Mouse (Mus musculus) liver, postnatal 0 days (tissue): ENCODE results near the gene Epb42.

Source experiments
- CTCF ChIP-seq: sonication (generic); IDR thresholded peaks from 2 replicates; pipeline ENCODE4 v1.5.1; 2016; ENCODE audit warnings: antibody characterized with exemption, low read depth
- EP300 ChIP-seq: IDR thresholded peaks from 2 replicates; pipeline ENCODE4 v1.6.1; 2016; ENCODE audit warnings: antibody characterized with exemption, low read depth, mild to moderate bottlenecking

DNA sequence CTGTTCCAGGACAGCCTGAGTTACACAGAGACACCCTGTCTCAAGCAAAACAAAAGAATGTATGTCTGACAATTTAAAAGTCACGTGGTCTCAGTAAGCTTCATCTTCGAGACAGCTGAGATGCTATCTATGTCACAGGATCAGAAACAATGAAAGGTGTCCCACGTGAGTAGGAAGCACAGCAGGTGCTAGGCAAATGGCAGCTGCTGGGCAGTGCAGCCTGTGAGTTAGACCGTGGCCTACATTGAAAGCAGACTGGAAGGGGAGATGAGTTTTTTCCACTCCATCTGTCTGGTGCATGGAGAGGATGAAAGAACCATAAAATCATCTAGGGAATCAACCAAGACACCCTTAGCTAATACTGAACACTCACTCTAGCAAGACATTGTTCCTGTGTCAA lies 30.2 kb upstream of the Epb42 start:
- TF ChIP-seq CTCF (no peak), EP300 (no peak)
